Mouse (Mus musculus) intestine, embryonic 14.5 days (tissue): ENCODE measurements around the gene Tigd3. TPM values are rescaled to one million over a fixed set of nuclear protein-coding genes. Genes with fewer than 3 reads are reported as not detected.

Source experiments
- ATAC-seq: fragments of 200-750 bp; cut with Nextera tagmentation; replicated peaks from 2 replicates; pipeline ENCODE4 v1.8.0; 2017; ENCODE audit warnings: low read depth, moderate number of reproducible peaks, moderate TSS enrichment, moderate library complexity; ENCODE audit not compliant: low FRiP score, low TSS enrichment
- DNase-seq: peaks from one replicate; pipeline ENCODE4 v3.0.0-alpha.2; 2018; ENCODE audit warnings: low spot score
- H3K27ac ChIP-seq: fragments of 300-500 bp; sonication (generic); 2 replicates; pipeline ENCODE4 v1.5.1; 2014; ENCODE audit warnings: low read depth, mild to moderate bottlenecking, control low read depth
- H3K27me3 ChIP-seq: fragments of 300-500 bp; sonication (generic); replicated peaks from 2 replicates; pipeline ENCODE4 v1.6.1; 2014; ENCODE audit warnings: low read length, control low read depth; ENCODE audit not compliant: control insufficient read depth, insufficient read depth
- H3K36me3 ChIP-seq: fragments of 300-500 bp; sonication (generic); 2 replicates; pipeline ENCODE4 v1.6.1; 2014; ENCODE audit warnings: low read length, control low read depth; ENCODE audit not compliant: control insufficient read depth, insufficient read depth
- H3K4me1 ChIP-seq: fragments of 300-500 bp; sonication (generic); replicated peaks from 2 replicates; pipeline ENCODE4 v1.6.1; 2014; ENCODE audit warnings: low read length, control low read depth, mixed read lengths; ENCODE audit not compliant: control insufficient read depth, insufficient read depth
- H3K4me2 ChIP-seq: fragments of 300-500 bp; sonication (generic); 2 replicates; pipeline ENCODE4 v1.6.1; 2014; ENCODE audit warnings: low read length
- H3K4me3 ChIP-seq: fragments of 300-500 bp; sonication (generic); 2 replicates; pipeline ENCODE4 v1.5.1; 2014; ENCODE audit warnings: low read depth, low read length, control low read depth, mixed read lengths
- H3K9ac ChIP-seq: fragments of 300-500 bp; sonication (generic); 2 replicates; pipeline ENCODE4 v1.6.1; 2014; ENCODE audit warnings: mild to moderate bottlenecking, low read length
- H3K9me3 ChIP-seq: fragments of 300-500 bp; sonication (generic); 2 replicates; pipeline ENCODE4 v1.6.1; 2016; ENCODE audit warnings: low read length, control low read depth; ENCODE audit not compliant: control insufficient read depth
- WGBS: fragments of 180-500 bp; shearing (Covaris S2); extraction: QIAGEN DNeasy Blood & Tissue Kit; methylation state at CpG from one replicate; pipeline ENCODE4 v1.1.7; 2014; 5-methylcytosine and 5-hydroxymethylcytosine counted together
- polyA plus RNA-seq: library from polyadenylated mRNA; unstranded; fragments of >200 nt; fragmentation: Nextera tagmentation; extraction: Ambion mirVana; gene quantifications from 2 replicates; pipeline ENCODE4 v1.2.1, GENCODE M21; 2014

Tigd3 gene
- polyA plus RNA-seq, 1 experiment from 2014 or later = 2.0 TPM

GRCm38 (mm10) chr19:5848826-5849672, 44.9 kb downstream of the Tigd3 start:
- H3K4me3 ChIP-seq = peak overlapping the region; percentile 4; the same call in 1 of the 2 replicates
- DNase-seq (no peak), ATAC-seq (no peak)
- H3K9me3 ChIP-seq = no peaks in the 10 kb centered on the region
- H3K27me3 ChIP-seq = no peaks in the 10 kb centered on the region
- H3K4me1 ChIP-seq = peaks cover 50% of the 10 kb centered on the region
- peaks cover 15% of the 10 kb centered on the region for H3K36me3 ChIP-seq
- peak overlapping the region; percentile 22 for H3K4me2 ChIP-seq
- H3K9ac ChIP-seq = peak overlapping the region; percentile 34
- H3K27ac ChIP-seq = peak overlapping the region; percentile 98
- 30% methylated on average over 13 of the region's 13 CpGs for WGBS

GRCm38 (mm10) chr19:5848032-5848825, 45.7 kb downstream of the Tigd3 start:
- peak; percentile 62 for DNase-seq
- peak overlapping the region; percentile 22 for H3K4me2 ChIP-seq
- H3K27me3 ChIP-seq = no peaks in the 10 kb centered on the region
- H3K9me3 ChIP-seq = no peaks in the 10 kb centered on the region
- peak overlapping the region; percentile 4; the same call in 1 of the 2 replicates for H3K4me3 ChIP-seq
- peak overlapping the region; percentile 98 for H3K27ac ChIP-seq
- 35% methylated on average over 14 of the region's 14 CpGs for WGBS
- peaks cover 15% of the 10 kb centered on the region for H3K36me3 ChIP-seq
- H3K4me1 ChIP-seq = peaks cover 56% of the 10 kb centered on the region
- ATAC-seq = no peak
- peak overlapping the region; percentile 34 for H3K9ac ChIP-seq

- Histone ChIP-seq H3K36me3 (peaks cover 9% of the 10 kb centered on the region; the same call in 1 of the 2 replicates), H3K27me3 (no peaks in the 10 kb centered on the region), H3K9ac (peak overlapping the region; percentile 49; the same call in 1 of the 2 replicates), H3K4me3 (no peak overlapping the region), H3K27ac (peak overlapping the region; percentile 98), H3K9me3 (no peaks in the 10 kb centered on the region), H3K4me2 (peak overlapping the region; percentile 72), H3K4me1 (peaks cover 61% of the 10 kb centered on the region)
- ATAC-seq (no peak), DNase-seq (no peak)
- WGBS = 65% methylated on average over 4 of the region's 4 CpGs
These were observed 46.6 kb downstream of the Tigd3 start for GRCm38 (mm10) chr19:5847306-5847796.

DNA sequence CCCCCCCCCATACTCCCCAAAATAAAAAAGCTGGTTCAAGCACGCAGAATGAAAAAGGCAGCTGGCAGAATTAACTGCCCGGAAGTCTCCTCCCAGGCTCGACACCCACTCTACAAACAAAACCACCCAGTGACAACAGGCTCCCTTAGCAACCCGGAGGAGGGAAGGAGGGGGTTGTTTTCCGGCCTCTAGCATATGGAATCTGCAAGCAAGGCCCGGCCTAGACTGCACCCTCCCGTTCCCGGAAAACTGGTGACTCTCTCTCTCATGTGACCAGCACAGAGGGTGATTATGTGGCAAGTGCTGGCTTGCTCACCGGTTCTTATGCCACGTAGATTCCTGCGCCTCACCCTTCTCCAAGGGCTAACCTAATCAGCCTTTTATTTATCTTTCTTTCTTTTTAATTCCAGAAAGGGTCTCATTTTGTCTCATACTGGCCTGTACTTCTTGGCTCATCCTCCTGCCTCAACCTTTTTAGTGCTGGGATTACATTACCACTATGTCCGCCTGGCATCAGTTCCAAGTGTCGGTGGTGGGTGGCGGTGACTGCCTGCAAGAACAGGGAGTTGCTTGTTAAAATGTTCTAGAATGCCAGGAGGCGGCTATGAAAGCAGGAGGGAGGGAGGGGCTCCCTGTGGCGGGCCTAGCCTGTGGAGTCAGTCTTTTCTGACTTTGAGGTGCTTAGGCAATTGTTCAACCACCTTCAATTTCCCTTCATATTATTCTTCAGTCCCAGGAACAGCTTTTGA, 47.2 kb downstream of the Tigd3 start:
- WGBS = 7% methylated on average over 16 of the region's 16 CpGs
- H3K27me3 ChIP-seq = no peaks in the 10 kb centered on the region
- DNase-seq = peak; percentile 83
- peak; percentile 73 for ATAC-seq
- H3K36me3 ChIP-seq = peaks cover 3% of the 10 kb centered on the region; the same call in 1 of the 2 replicates
- H3K27ac ChIP-seq = peak overlapping the region; percentile 98
- no peaks in the 10 kb centered on the region for H3K9me3 ChIP-seq
- peaks cover 62% of the 10 kb centered on the region for H3K4me1 ChIP-seq
- H3K4me3 ChIP-seq = peak overlapping the region; percentile 36
- peak overlapping the region; percentile 49 for H3K9ac ChIP-seq
- H3K4me2 ChIP-seq = peak overlapping the region; percentile 72

- 3% methylated on average over 7 of the region's 7 CpGs for WGBS
- H3K9me3 ChIP-seq = no peaks in the 10 kb centered on the region
- H3K27me3 ChIP-seq = no peaks in the 10 kb centered on the region
- peak; percentile 82 for DNase-seq
- peak overlapping the region; percentile 49 for H3K9ac ChIP-seq
- H3K27ac ChIP-seq = peak overlapping the region; percentile 98
- no peaks in the 10 kb centered on the region for H3K36me3 ChIP-seq
- peak; percentile 9 for ATAC-seq
- H3K4me2 ChIP-seq = peak overlapping the region; percentile 72
- peaks cover 62% of the 10 kb centered on the region for H3K4me1 ChIP-seq
- peak overlapping the region; percentile 36 for H3K4me3 ChIP-seq
These were observed 47.8 kb downstream of the Tigd3 start for GRCm38 (mm10) chr19:5846154-5846553.

- H3K4me3 ChIP-seq = peak overlapping the region; percentile 36
- H3K9me3 ChIP-seq = no peaks in the 10 kb centered on the region
- H3K27me3 ChIP-seq = no peaks in the 10 kb centered on the region
- peak overlapping the region; percentile 98 for H3K27ac ChIP-seq
- ATAC-seq (peak; percentile 49), DNase-seq (peak; percentile 98)
- peak overlapping the region; percentile 56 for H3K9ac ChIP-seq
- no peaks in the 10 kb centered on the region for H3K36me3 ChIP-seq
- 6% methylated on average over 45 of the region's 45 CpGs for WGBS
- peak overlapping the region; percentile 72 for H3K4me2 ChIP-seq
- peaks cover 62% of the 10 kb centered on the region for H3K4me1 ChIP-seq
These were observed 48.4 kb downstream of the Tigd3 start for GRCm38 (mm10) chr19:5845319-5846135.

GRCm38 (mm10) chr19:5844831-5845318, 49.1 kb downstream of the Tigd3 start:
- WGBS = 67% methylated on average over 12 of the region's 12 CpGs
- Histone ChIP-seq H3K36me3 (no peaks in the 10 kb centered on the region), H3K4me3 (peak overlapping the region; percentile 36), H3K27ac (peak overlapping the region; percentile 98), H3K9ac (peak overlapping the region; percentile 56), H3K4me1 (peaks cover 60% of the 10 kb centered on the region), H3K9me3 (no peaks in the 10 kb centered on the region), H3K4me2 (peak overlapping the region; percentile 72), H3K27me3 (no peaks in the 10 kb centered on the region)
- DNase-seq (no peak), ATAC-seq (no peak)
